Mouse (Mus musculus) hindbrain, embryonic 16.5 days (tissue): ENCODE measurements around the gene Tekt3. TPM values are rescaled to one million over a fixed set of nuclear protein-coding genes. Genes with fewer than 3 reads are reported as not detected.

Experiments used
- polyA plus RNA-seq: library from polyadenylated mRNA; unstranded; fragments of >200 nt; fragmentation: Nextera tagmentation; extraction: Ambion mirVana; gene quantifications from 2 replicates; pipeline ENCODE4 v1.2.1, GENCODE M21; 2015

The Tekt3 gene
- polyA plus RNA-seq, 1 experiment from 2014 or later: not detected

Other genes with a start within 250 kb of the Tekt3 start
- gene Trim16, start 241.4 kb upstream of the Tekt3 start, polyA plus RNA-seq: 8.0 and 8.4 TPM in 2 replicates
- 0.34 and 0.55 TPM in 2 replicates for gene Fbxw10, start 214.6 kb upstream of the Tekt3 start, polyA plus RNA-seq
- gene Tvp23b, start 182.2 kb upstream of the Tekt3 start, polyA plus RNA-seq: 59.0 and 60.3 TPM in 2 replicates
- 0.23 TPM in 1 of 2 replicates, not detected in the other for gene Cdrt4, start 110.5 kb upstream of the Tekt3 start, polyA plus RNA-seq
- 44.2 and 50.1 TPM in 2 replicates for gene Pmp22, start 67.3 kb downstream of the Tekt3 start, polyA plus RNA-seq